Mouse (Mus musculus) embryonic facial prominence, embryonic 11.5 days (tissue): ENCODE results near the gene Shisa9. TPM values are rescaled to one million over a fixed set of nuclear protein-coding genes. Genes with fewer than 3 reads are reported as not detected.

ENCODE experiments used
- ATAC-seq: fragments of 200-750 bp; cut with Nextera tagmentation; replicated peaks from 2 replicates; pipeline ENCODE4 v1.8.0; 2017; ENCODE audit warnings: low read depth; ENCODE audit not compliant: insufficient number of reproducible peaks, low FRiP score, low TSS enrichment
- DNase-seq: peaks from one replicate; pipeline ENCODE4 v3.0.0-alpha.2; 2015; ENCODE audit warnings: low spot score
- H3K27ac ChIP-seq: fragments of 300-500 bp; sonication (generic); replicated peaks from 2 replicates; pipeline ENCODE4 v1.5.1; 2014; ENCODE audit warnings: mild to moderate bottlenecking, low read depth, low read length, control low read depth
- H3K27me3 ChIP-seq: fragments of 300-500 bp; sonication (generic); 2 replicates; pipeline ENCODE4 v1.6.1; 2014; ENCODE audit warnings: mild to moderate bottlenecking, low read length, moderate library complexity, mixed read lengths; ENCODE audit not compliant: control insufficient read depth, insufficient read depth
- H3K36me3 ChIP-seq: fragments of 300-500 bp; sonication (generic); replicated peaks from 2 replicates; pipeline ENCODE4 v1.6.1; 2014; ENCODE audit warnings: low read depth, mild to moderate bottlenecking, low read length, moderate library complexity, mixed read lengths; ENCODE audit not compliant: control insufficient read depth, insufficient read depth
- H3K4me1 ChIP-seq: fragments of 300-500 bp; sonication (generic); 2 replicates; pipeline ENCODE4 v1.6.1; 2014; ENCODE audit warnings: low read length, mixed read lengths; ENCODE audit not compliant: control insufficient read depth, insufficient read depth
- H3K4me2 ChIP-seq: fragments of 300-500 bp; sonication (generic); 2 replicates; pipeline ENCODE4 v1.6.1; 2014; ENCODE audit warnings: low read depth, mild to moderate bottlenecking, control low read depth, low read length, moderate library complexity
- H3K4me3 ChIP-seq: fragments of 300-500 bp; sonication (generic); 2 replicates; pipeline ENCODE4 v1.5.1; 2014; ENCODE audit warnings: low read depth, low read length, control low read depth
- H3K9ac ChIP-seq: fragments of 300-500 bp; sonication (generic); replicated peaks from 2 replicates; pipeline ENCODE4 v1.6.1; 2014; ENCODE audit warnings: mild to moderate bottlenecking, control low read depth, low read length
- H3K9me3 ChIP-seq: fragments of 300-500 bp; sonication (generic); replicated peaks from 2 replicates; pipeline ENCODE4 v1.6.1; 2016; ENCODE audit warnings: mild to moderate bottlenecking, low read length, inconsistent platforms, mixed read lengths; ENCODE audit not compliant: control insufficient read depth
- WGBS: fragments of 180-500 bp; shearing (Covaris S2); extraction: QIAGEN DNeasy Blood & Tissue Kit; methylation state at CpG from one replicate; pipeline ENCODE4 v1.1.7; 2014; 5-methylcytosine and 5-hydroxymethylcytosine counted together
- polyA plus RNA-seq: library from polyadenylated mRNA; unstranded; fragments of >200 nt; fragmentation: Nextera tagmentation; extraction: Ambion mirVana; gene quantifications from 2 replicates; pipeline ENCODE4 v1.2.1, GENCODE M21; 2014

Gene Shisa9
- polyA plus RNA-seq, 1 experiment from 2014 or later = 0.46 TPM

- WGBS = 69% methylated on average over 5 of the region's 5 CpGs
- Histone ChIP-seq H3K27me3 (no peaks in the 10 kb centered on the region), H3K36me3 (no peaks in the 10 kb centered on the region), H3K27ac (no peak overlapping the region), H3K9me3 (no peaks in the 10 kb centered on the region), H3K4me1 (no peaks in the 10 kb centered on the region), H3K4me2 (no peak overlapping the region), H3K4me3 (no peak overlapping the region), H3K9ac (no peak overlapping the region)
- no peak for ATAC-seq
- DNase-seq = no peak
These were observed 316.6 kb downstream of the Shisa9 start for GRCm38 (mm10) chr16:12300523-12300922.

DNA sequence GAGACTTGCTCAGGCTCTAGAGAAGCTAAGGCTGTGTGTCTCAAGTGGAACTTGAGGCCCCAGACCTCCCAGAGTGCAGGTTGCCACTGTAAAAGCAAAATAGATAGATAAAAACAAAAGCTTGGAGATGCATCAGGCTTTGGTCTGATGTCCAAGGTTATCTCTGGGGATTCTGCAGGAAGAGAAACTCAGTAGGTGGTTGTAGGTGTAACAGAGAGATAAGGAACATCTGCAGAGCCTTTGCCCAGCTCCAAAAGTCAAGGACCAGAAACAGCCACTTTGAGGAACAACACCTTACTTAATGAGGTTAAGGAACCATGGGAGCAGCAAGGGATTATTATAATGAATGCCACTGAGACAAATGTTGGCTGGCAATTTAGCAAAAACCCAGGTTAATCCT, 319.5 kb downstream of the Shisa9 start:
- Histone ChIP-seq H3K36me3 (no peaks in the 10 kb centered on the region), H3K27ac (no peak overlapping the region), H3K27me3 (no peaks in the 10 kb centered on the region), H3K4me3 (no peak overlapping the region), H3K9me3 (no peaks in the 10 kb centered on the region), H3K4me1 (no peaks in the 10 kb centered on the region), H3K9ac (no peak overlapping the region), H3K4me2 (no peak overlapping the region)
- ATAC-seq (no peak), DNase-seq (no peak)

DNA sequence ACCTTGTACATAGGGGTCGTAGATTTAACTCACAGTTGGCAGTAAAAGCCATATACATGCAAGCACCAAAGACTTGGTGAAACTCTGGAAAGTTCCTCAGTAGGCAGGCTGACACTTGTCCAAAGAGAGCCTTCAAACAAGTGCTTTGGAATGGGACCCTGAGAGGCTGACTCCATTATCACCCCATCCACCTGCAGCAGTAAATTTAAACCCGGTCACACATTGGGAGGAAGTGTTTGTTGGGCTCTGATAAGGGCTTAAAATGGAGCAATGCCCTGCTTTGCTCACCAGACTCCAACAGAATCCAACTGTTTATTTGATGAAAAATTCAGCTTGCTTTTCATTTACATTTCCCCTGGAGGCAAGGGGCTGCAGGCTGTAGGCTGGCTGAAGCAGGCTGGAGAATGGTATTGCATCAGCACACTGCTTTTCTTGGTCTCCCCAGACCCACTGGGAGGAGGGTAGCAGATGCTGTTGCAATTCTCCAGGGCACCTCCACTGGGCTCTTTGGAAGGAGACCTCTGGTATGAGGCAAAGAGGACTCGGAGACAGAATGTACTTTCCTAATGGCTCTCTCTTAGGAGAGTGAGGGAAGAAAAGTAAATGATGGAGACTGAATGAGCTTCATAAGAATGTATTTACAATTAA, 323.5 kb downstream of the Shisa9 start:
- Histone ChIP-seq H3K9ac (no peak overlapping the region), H3K4me3 (no peak overlapping the region), H3K4me2 (no peak overlapping the region), H3K36me3 (no peaks in the 10 kb centered on the region), H3K4me1 (no peaks in the 10 kb centered on the region), H3K27me3 (no peaks in the 10 kb centered on the region), H3K9me3 (no peaks in the 10 kb centered on the region), H3K27ac (no peak overlapping the region)
- ATAC-seq (no peak), DNase-seq (no peak)
- whole genome bisulfite sequencing = 81% methylated on average over 3 of the region's 3 CpGs

GRCm38 (mm10) chr16:12309826-12310225, 325.9 kb downstream of the Shisa9 start:
- DNase-seq = no peak
- no peaks in the 10 kb centered on the region for H3K4me1 ChIP-seq
- no peak overlapping the region for H3K27ac ChIP-seq
- H3K27me3 ChIP-seq = no peaks in the 10 kb centered on the region
- ATAC-seq = no peak
- no peaks in the 10 kb centered on the region for H3K36me3 ChIP-seq
- no peak overlapping the region for H3K4me2 ChIP-seq
- H3K4me3 ChIP-seq = no peak overlapping the region
- H3K9me3 ChIP-seq = no peaks in the 10 kb centered on the region
- H3K9ac ChIP-seq = no peak overlapping the region

DNA sequence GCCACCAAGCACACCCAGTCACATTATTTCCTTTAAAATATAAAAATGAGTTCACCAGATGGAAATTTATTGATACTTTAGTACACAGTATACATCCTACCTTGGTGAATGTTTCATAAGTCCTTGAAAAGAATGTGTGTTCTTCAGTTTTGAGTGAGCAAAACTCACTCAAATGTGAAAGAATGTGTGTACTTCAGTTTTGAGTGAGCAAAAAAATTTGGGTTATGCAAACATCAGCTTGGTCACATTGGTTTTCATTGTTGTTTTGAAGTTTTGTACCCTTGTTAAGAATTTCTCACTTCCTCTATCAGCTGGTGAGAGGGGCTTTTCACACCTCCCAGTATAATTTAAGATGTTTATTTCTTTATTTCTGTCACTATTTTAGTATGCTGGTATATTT, 331.7 kb downstream of the Shisa9 start:
- H3K4me2 ChIP-seq = no peak overlapping the region
- H3K9me3 ChIP-seq = no peaks in the 10 kb centered on the region
- H3K4me1 ChIP-seq = no peaks in the 10 kb centered on the region
- ATAC-seq (no peak), DNase-seq (no peak)
- no peak overlapping the region for H3K4me3 ChIP-seq
- no peak overlapping the region for H3K9ac ChIP-seq
- H3K27me3 ChIP-seq = no peaks in the 10 kb centered on the region
- H3K27ac ChIP-seq = no peak overlapping the region
- no peaks in the 10 kb centered on the region for H3K36me3 ChIP-seq

Other genes with a start within 250 kb of the Shisa9 start
- gene Cpped1, start 74.7 kb upstream of the Shisa9 start, polyA plus RNA-seq = 27.0 and 27.9 TPM in 2 replicates